ENCODE assay signal across 7 mouse cellular contexts in genomic region chr3:122274241-122275024, GRCm38 (mm10). TPM values are rescaled to one million over a fixed set of nuclear protein-coding genes. Genes with fewer than 3 reads are reported as not detected.
DNase-seq lines count a peak whose midpoint lies in the region; TF ChIP-seq lines count a peak whose summit lies in the region.

Gene Dnttip2 (plus strand): TSS chr3:122274388.

- under 1% methylated on average over 56 of the region's 57 CpGs for WGBS in midbrain, embryonic 10.5 days

- intact Hi-C loops in left cerebral cortex, postnatal 25 days (cut with DNase I): loop anchor here (2.0 to 10.0 kb wide), 3 partner anchors 18 to 390 kb away; partner anchors contain the start of gene Gclm

- H3K27me3 ChIP-seq in midbrain, embryonic 10.5 days (ENCODE audit: low read depth, poor library complexity, severe bottlenecking): no peaks in the 10 kb centered on the region

- peaks cover 14% of the 10 kb centered on the region for H3K4me1 ChIP-seq in cortical plate, adult 2 months (ENCODE audit: control insufficient read depth, insufficient read depth, low read length)
- H3K4me1 ChIP-seq in midbrain, embryonic 10.5 days: peaks cover 36% of the 10 kb centered on the region

- DNase-seq in adipocyte (ENCODE audit: low spot score): peak; percentile 97
- peak; percentile 86 to 90 for DNase-seq in gastrocnemius, adult 8-10 months (ENCODE audit: low spot score in 2 of 2)
- peak; percentile 93 for DNase-seq in induced T-regulatory cell, adult 2 months (ENCODE audit: low read depth)
- DNase-seq in left cerebral cortex, postnatal 25 days (ENCODE audit: low spot score in 2 of 2): peak; percentile 90 to 94
- DNase-seq in midbrain, embryonic 10.5 days (ENCODE audit: low spot score): peak; percentile 94
- DNase-seq in right cerebral cortex, postnatal 4 days: peak; percentile 89

- no peak for TF ChIP-seq CTCF in cortical plate, adult 2 months (IDR thresholded peaks at IDR 0.05; ENCODE audit: extremely low read depth, insufficient read depth, low read length)

- H3K9me3 ChIP-seq in midbrain, embryonic 10.5 days (replicated peaks): no peaks in the 10 kb centered on the region

- peaks cover 43% of the 10 kb centered on the region for H3K36me3 ChIP-seq in midbrain, embryonic 10.5 days

- 0 out of 2 replicates have a peak within 1 kb of the TSS, but pooled peaks have one; percentile 8 for H3K27ac ChIP-seq in cortical plate, adult 2 months (ENCODE audit: insufficient read depth, low read length)
- peak within 1 kb of the TSS; percentile 91 for H3K27ac ChIP-seq in midbrain, embryonic 10.5 days (replicated peaks)

- TF ChIP-seq POLR2A in cortical plate, adult 2 months (IDR thresholded peaks at IDR 0.05; ENCODE audit: extremely low read depth, insufficient read depth, low read length): peak; percentile 68; the same call in 1 of the 2 replicates

- peak within 1 kb of the TSS; percentile 69 for H3K4me3 ChIP-seq in cortical plate, adult 2 months (ENCODE audit: insufficient read depth, low read length)
- H3K4me3 ChIP-seq in midbrain, embryonic 10.5 days: peak within 1 kb of the TSS; percentile 94

RNA-seq across cellular contexts. Expression of gene Dnttip2, which starts in this region (rescaled TPM):
- 17.0 and 17.6 TPM in 2 replicates for polyA plus RNA-seq in cortical plate, adult 2 months (2012; rRNA removed)
- 10 to 100 TPM; 25.0 to 33.4 (median 29.7) TPM for total RNA-seq in gastrocnemius, adult 8-10 months (2022)
- total RNA-seq in left cerebral cortex, postnatal 25 days (2021): 10 to 100 TPM; 27.1 to 30.3 TPM
- 86.2 and 90.6 TPM in 2 replicates for polyA plus RNA-seq in midbrain, embryonic 10.5 days (2016; fragmentation: Nextera tagmentation; extraction: Ambion mirVana)

Comparison
In these comparisons a context has a peak if more than half of its experiments do, and no peak if none do; other contexts are left out.
1. Peak in every context shown above with its lines: DNase-seq, H3K4me3 ChIP-seq and H3K27ac ChIP-seq.